Mouse (Mus musculus) layer of hippocampus, postnatal 10 days (tissue): ENCODE measurements around the gene Srsf12. TPM values are rescaled to one million over a fixed set of nuclear protein-coding genes. Genes with fewer than 3 reads are reported as not detected.

Experiments used
- DNase-seq, 2 experiments: peaks; one replicate each; pipeline ENCODE4 v3.0.0; 2021; ENCODE audit warnings: low spot score in 2 of 2
- long read RNA-seq: library from polyadenylated mRNA; stranded (forward); transcript quantifications from one replicate; pipeline ENCODE4 v2.0.0, GENCODE M21; 2023
- total RNA-seq, 2 experiments: library from RNA; stranded (reverse); gene quantifications; 2 replicates each; pipeline ENCODE4 v1.2.3; 2021

Srsf12 gene
- 10 to 100 TPM; 38.3 to 39.8 TPM for total RNA-seq
- long read RNA-seq, transcript Srsf12-201 (3 exons, 2,939 nt), result major isoform, 7 of 32 reads
- long read RNA-seq, partial matches to known transcripts, result 6 of 32 reads
- long read RNA-seq, other reads (novel, unspliced or antisense), result 16 of 32 reads

DNA sequence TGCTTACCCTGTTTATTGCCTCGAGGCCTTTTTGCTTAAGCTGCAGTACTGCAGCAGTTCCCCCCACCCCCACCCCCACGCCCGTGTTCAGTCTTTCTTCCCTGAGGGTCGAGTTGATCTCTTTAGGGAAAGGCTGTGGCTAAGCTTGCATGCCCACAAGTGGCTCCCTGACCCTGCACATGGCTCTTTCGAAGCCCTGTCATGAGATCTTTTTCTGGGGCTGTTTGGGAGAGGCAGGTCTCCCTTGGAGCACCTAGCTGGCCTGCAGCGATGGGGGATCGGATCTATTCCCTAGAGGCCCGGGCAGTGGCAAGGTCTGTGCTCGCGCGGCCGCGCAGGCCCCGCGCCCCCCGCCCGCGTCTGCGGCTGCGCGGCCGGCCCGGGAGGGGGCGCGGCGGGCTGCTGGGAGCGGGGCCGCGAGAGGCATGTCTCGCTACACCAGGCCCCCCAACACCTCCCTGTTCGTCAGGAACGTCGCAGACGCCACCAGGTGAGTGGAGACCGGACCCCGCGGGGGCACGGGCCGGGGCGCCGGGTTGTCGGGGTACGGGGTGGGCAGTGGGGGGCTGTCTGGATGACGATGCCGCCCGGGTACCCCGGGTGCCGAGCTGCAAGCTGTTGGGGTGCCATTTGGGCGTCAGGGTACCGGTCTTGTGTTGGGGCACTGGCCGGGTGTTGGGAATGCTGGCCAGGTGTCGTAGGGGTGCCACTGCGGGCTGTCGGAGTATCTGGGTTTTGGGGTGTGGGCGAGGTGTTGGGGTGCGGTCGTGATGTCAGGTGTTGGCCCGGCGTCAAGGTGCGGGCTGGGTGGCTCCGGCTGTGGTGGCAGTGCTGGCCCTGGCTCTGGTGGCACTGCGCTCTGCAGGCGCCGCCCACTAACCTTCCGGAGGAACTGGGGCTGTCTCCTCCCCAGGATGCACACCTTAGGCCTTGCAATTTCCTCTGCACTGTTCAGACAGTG, at the start of gene Srsf12:
Gene Srsf12 (plus strand): TSS at position 111 of the 961 bp plus-strand sequence.
- DNase-seq, result peak; percentile 48 to 67

GRCm38 (mm10) chr4:33183477-33183876, 25.3 kb upstream of the Srsf12 start:
- no peak for DNase-seq

DNA sequence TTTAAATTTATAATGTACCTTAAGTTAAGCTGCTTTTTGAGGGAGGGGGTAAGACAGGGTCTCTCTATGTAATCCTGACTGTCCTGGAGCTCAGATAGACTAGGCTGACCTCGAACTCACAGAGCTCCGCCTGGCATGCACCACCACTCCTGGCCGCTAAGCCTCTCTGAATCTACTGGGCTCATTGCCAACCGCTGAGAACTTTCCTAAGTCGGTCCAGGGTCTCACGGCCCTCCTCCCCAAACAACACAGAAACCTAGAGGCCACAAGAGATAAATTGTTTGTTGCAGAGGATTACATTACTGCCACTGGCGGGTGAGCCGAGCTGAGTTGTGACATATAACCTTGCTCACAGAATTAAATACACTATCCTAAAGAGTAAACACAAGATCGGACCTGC, 20.6 kb upstream of the Srsf12 start:
- DNase-seq, result peak; percentile 32 to 46

- peak; percentile 91 to 94 for DNase-seq
Observed at GRCm38 (mm10) chr4:33188781-33189734, 19.7 kb upstream of the Srsf12 start.

DNA sequence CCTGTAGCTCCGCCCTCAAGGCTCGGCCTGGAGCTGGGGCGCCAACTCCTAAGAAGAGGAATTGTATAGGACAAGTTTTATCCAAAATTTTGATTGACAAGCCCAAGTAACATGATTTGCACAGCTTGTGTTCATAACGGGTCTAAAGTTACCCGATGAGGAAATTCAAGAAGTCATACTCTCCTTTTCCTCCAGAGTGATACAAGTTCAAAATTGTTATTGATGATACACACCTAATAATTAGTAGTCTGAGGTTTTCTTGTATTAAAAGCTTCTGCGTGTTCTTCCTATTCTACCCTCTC, 19.1 kb upstream of the Srsf12 start, which contains the start of gene Pm20d2:
Gene Pm20d2 (minus strand): TSS at position 3 of the 302 bp plus-strand sequence.
- DNase-seq, result no peak

DNA sequence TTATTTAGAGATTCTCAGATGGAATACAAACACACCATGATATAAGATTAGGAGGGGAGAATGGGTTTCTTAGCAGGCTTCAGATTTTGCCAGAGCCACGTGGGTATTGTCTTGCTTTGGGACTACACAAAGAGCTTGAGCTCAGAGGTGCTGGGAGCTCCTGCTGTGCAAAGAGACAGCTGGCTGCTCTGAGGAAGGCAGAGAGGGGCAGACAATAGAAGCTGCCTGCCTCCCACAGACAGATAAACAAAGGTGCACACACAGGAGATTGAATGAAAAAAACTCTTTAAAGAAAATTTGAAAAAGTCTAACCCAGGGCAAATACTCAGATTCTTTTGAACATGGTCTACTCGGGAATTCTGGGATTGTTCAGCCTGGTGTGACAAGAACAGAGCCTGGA, 10.7 kb upstream of the Srsf12 start:
- DNase-seq, result no peak

DNA sequence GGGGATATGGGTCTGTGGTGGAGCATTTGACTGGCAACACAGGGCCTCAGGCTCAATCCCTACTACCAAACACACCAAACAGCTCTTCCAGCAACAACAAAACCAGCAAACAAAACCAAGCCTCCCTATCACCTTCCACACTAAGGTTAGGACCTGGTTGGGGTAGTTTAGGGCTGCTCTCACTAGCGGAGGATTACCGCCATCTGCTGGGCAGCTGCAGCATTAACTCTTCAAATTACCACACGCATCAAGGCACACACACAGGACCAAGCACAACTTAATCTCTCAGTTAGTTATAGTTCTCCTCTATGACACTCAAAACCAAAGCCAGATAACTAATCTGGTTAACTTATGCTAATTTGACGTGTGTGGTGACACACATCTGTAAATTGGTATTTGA, 4.1 kb upstream of the Srsf12 start:
- DNase-seq, result peak; percentile 44 to 71

- no peak for DNase-seq
Observed at GRCm38 (mm10) chr4:33207551-33207950, 1.2 kb upstream of the Srsf12 start.

- DNase-seq, result no peak
Observed at GRCm38 (mm10) chr4:33221847-33222246, 13.1 kb downstream of the Srsf12 start.

DNA sequence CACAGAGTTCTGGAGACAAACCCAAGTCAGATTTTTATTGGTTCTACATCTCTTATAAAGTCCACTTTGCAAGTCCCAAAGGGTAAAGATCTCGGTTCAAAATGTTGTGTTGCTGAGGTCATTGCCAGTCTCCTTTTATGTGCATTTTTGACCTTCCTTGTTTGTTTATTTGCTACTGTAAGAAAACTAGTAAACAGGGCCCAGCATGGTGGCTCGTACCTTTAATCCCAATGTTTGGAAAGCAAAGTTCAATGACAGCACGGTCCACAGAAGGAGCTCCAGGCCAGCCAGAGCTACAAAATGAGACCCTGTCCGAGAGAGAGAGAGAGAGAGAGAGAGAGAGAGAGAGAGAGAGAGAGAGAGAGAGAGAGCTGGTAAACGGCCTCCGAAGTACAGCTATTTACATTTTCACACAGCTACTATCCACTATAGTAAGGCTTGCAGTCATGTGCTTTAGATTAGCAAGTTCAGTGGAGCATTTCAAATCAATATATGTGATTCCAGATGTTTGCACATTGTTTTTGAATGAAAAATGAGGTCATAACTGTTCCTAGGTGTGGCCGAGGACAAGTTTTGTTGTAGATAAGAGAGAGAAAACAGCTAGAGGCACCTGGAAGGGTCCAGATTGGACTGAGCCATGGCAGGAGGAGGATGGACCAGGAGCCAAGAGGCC, 15.3 kb downstream of the Srsf12 start:
- DNase-seq, result no peak

- no peak for DNase-seq
Observed at GRCm38 (mm10) chr4:33227164-33227563, 18.4 kb downstream of the Srsf12 start.

GRCm38 (mm10) chr4:33229639-33230038, 20.8 kb downstream of the Srsf12 start:
- DNase-seq, result no peak

- no peak for DNase-seq
Observed at GRCm38 (mm10) chr4:33230881-33231280, 22.1 kb downstream of the Srsf12 start.

- DNase-seq, result peak in 1 of 2 experiments; percentile 19
Observed at GRCm38 (mm10) chr4:33242536-33242935, 33.7 kb downstream of the Srsf12 start.

GRCm38 (mm10) chr4:33243016-33243758, 34.4 kb downstream of the Srsf12 start:
- DNase-seq, result no peak

- no peak for DNase-seq
Observed at GRCm38 (mm10) chr4:33243921-33244320, 35.1 kb downstream of the Srsf12 start.

- no peak for DNase-seq
Observed at GRCm38 (mm10) chr4:33245853-33246395, 37.1 kb downstream of the Srsf12 start.

DNA sequence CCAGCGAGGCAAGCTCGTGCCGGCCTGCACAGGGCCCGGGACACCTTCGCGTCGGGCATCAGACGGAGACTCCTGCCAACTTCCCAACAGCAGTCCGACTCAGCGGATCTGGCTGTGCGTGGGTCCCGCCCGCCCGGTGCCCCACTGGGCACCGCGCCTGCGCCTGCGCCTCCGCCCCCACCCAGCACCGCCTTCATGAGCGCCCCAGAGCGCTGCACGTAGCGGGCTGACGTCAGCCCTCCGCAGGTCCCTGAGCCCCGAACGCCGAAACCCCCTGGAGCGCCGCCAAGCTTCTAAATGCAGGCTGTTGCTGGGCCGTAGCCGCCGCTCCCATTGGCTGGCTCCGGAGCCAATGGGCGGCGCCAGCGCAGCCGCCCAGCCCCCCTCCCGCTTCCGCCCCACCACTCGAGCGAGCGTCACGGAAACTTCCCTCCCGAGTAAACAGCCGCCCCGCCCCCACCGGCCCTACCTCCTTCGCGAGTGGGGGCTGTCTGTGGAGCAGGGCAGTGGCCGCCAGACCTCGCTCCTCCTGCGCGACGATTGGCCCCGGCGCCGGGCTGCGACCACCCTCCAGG, 38.8 kb downstream of the Srsf12 start:
- DNase-seq, result peak; percentile 100

- DNase-seq, result peak; percentile 94 to 98
Observed at GRCm38 (mm10) chr4:33248062-33248889, 39.5 kb downstream of the Srsf12 start.
